Mouse (Mus musculus): ENCODE data around the gene Prdm2.

The Prdm2 gene

DNA sequence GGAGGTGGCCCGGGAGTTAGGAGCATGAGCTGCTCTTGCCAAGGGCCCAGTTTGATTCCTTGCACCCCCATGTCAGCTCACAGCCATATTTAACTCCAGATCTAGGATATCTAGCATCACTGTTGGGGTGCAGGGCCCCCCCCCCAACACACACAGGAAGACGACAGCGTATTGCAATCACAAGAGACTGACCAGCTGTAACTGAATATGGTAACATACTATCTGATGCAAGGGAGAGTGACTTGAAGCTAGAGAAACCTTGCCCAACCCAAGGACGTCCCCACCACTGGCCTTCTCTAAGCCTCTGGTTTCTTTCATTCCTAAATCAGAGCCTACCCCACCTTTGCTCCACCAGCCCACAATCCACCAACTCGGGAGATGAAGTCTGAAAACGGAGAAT is 105.8 kb downstream of the Prdm2 start:
- no peak for DNase-seq (ENCODE audit: low spot score in 2 of 2)

DNA sequence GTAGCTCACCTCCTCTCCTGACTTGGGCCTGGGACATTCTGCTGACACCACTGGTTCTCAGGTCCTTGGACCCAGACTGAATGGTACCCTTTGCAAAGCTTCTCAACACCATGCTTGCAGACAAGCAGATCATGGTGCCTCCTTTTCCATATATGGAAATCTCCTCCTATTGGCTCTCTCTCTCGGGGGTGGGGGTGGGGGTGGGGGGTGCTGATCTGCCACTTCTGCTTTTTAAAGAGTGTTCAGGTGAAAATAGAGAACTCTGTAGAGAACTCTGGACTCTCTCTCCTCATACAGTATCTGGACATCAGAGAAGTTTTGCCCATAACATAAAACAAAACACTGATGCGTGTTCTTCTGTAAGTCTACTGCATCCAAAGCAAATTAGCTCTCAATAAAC is 106.2 kb downstream of the Prdm2 start:
- DNase-seq (ENCODE audit: low spot score in 2 of 2): no peak

DNA sequence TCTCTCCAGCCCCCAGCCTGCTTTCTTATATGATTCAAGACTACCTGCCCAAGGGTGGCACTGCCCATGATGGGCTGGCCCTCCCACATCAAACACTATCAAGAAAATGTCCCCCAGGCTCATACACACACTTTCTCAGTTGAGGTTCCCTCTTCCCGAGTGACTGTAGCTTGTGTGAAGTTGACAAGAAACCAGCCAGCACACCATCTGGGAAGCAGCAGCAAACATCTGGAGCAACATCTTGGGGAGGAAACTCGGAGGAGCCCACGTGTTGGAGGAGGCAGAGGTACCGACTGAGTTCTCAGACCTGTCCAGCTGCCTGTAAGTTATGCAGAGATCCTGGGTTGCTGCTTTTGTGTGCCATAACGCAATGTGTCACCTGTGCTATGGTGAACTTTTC is 108.1 kb downstream of the Prdm2 start:
- DNase-seq (ENCODE audit: low spot score in 2 of 2): no peak

DNA sequence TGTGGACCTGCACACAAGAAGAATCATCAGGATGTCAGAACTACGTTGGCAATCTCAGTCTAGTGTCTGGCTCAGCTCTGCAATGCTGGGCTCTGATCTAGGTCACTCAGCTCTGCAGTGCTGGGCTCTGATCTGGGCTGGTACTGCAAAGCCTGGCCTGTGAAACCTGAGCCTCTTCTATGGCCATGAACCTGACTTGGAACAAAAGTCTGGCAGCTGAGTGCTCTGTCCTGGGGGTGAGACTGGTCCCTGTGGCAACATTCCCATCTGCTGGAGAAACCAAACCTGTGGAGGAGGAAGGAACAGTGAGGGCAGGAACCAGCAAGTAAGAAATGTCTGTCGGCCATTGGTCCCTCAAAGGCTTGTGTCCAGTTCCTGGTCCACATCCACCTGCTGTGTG is 109.0 kb downstream of the Prdm2 start:
- DNase-seq (ENCODE audit: low spot score in 2 of 2): no peak

DNA sequence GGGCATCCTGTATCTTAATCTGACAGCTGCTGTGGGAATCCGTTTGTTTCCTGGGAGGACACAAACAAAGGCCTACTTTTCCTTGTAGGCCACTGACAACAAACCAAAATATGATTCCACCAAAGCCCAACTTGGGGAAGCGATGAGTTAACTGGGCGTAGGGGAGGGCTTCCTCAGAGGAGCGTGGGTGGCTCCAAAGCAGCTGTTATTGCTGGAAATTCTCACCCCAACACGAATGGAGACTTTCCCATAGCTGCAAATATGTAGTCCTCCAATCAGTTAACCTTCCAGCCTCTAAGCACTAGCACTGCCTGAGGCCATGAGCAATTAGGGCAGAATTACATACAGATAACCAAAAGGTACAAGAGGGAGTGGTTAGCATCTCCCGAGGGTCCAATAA is 112.6 kb downstream of the Prdm2 start:
- DNase-seq (ENCODE audit: low spot score in 2 of 2): no peak

DNA sequence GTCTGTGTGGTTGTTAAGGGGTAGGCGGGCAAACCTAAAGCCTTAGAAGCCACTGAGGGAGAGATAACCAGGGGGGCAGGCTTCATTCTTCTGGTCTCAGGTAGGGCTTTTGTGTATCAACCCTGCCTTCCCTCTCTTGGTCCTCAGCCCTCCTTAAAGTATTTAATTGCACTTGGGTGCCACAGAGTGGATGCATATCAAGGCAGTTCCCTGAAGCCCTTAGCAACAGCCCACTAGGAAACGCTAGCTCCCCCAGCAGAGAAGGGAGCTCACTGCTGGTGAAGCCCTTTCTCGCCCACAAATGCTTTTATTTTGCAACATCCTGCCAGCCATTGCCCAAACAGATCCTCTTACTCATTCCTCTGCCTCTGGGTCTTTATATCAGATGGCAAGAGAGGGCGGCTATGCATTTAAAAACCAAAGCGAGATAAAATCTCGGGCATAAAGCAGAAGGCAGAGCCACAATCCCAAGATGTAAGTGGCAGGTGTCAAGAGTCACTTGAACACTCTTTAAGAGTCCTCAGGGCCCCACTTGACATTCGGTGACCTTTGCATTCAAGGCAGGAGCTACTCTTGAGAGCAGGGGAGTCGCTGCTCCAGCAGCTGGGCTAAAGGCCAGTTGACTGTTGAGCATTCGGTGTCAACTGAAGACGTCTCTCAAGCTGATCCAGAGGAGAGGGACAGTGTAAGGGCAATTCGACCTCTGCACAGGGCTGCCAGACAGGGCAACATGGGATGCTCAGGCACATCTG is 113.3 kb downstream of the Prdm2 start:
- no peak for DNase-seq (ENCODE audit: low spot score in 2 of 2)

DNA sequence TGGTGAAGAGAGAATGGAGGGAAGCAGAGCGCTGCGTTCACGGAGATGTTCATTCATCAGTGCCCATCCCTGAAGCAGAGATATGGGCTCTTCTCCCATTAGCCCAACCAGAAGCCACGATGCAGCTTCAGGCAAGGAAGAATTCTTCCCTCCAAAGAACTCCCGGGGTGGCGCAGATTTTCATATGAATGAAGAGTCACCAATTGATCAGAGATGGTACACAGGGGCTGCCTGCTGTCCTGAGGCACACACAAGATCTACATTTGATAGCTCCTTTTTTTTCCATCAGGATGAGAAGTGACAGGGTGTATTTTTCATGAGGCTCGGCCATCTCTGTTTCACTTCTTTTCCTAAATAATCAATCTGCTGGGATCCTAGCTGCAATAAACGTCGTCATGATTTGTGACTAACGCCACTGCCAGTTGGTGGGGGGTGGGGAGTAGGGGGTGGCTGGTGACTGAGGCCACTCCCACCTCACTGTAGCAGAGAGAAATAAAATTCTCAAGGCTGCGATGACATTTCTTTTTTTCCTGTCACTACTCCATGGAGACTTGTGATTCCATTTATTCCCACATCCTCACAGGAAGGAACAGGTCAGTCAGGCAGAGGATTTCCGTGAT is 120.6 kb downstream of the Prdm2 start:
- DNase-seq (ENCODE audit: low spot score in 2 of 2): no peak

DNA sequence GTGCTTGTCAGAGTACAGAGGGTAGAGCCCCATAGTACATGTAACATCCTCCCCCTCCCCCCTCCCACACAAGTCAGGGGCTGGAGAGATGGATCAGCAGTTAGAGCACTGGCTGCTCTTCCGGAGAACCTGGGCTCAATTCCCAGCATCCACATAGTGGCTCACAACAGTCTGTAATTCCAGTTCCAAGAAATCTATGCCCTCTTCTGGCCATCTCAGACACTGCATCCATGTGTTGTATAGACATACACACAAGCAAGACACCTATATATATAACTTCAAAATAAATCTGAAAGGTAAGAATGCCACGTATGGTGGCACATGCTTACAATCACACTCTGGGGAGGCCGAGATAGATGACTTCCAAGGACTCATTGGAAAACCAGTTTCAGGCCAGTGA is 122.2 kb downstream of the Prdm2 start:
- no peak for DNase-seq (ENCODE audit: low spot score in 2 of 2)

DNA sequence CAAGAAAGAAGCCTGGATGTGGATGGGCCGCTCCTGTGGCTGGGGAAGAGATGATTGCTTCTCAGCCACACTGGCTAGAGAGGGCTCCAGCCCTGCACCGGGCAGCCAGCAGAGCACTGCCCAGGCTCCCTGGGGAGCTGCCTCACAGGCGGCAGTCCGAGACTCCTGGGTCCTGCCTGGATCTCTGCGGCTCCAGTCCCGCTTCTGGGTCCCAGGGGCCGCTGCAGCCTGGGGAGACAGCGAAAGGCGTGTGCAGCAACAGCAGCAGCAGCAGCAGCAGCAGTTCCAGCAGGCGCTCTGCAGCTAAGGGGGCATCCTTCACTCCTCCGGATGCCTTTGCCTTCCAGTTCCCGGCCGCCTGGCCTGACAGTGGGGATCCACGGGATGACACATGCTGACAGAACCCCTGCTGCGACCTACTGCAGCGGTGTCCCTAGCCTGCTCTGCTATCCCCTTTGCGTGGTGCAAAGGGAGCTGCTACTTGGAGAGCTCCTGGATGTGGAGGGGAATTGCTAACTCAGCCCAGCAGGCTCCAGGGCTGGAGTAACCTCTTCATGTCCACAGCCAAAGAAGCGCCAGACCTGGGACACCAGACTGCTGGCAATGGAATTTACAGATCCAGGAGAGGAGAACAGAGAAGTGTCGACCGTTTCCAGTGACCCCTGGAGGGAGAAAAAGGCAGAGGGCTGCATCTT is 138.6 kb downstream of the Prdm2 start:
- no peak for DNase-seq (ENCODE audit: low spot score in 2 of 2)

DNA sequence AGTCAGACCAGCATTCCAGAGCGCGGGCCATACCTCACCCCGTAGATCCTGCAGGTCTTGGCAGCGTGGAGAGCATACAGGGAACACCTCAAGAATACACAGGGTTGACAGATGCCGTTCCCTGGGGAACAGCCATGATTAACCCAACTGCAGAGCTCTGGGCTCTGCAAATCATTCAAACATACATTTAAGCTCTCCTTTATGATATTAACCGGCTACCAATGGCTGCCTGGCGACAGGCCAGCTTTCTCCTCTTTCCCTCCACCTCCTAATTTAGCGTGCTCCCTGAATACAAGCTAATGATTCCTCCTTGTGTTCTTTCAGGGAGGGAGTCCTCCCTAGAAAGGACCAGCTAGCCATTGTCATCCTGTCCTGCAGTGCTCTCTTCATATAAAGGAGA is 141.0 kb downstream of the Prdm2 start:
- no peak for DNase-seq (ENCODE audit: low spot score in 2 of 2)

DNA sequence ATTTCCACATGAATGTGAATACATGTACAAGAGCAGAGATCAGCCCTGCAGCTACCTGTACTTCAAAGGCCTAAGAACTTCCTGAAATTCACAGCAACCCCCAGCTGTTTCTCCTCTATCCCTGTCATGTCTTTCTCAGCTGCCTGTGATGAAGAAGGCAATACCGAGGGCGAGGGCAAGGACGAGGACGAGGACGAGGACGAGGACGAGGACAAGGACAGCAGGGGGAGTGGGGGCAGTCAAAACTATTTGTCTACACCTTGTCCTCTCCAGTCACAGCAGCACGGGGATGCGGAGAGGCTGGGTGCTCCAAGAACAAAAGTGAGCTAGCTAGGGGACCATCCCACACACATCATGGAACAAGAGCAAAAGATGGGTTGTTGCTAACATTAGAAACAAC is 145.8 kb downstream of the Prdm2 start:
- no peak for DNase-seq (ENCODE audit: low spot score in 2 of 2)

DNA sequence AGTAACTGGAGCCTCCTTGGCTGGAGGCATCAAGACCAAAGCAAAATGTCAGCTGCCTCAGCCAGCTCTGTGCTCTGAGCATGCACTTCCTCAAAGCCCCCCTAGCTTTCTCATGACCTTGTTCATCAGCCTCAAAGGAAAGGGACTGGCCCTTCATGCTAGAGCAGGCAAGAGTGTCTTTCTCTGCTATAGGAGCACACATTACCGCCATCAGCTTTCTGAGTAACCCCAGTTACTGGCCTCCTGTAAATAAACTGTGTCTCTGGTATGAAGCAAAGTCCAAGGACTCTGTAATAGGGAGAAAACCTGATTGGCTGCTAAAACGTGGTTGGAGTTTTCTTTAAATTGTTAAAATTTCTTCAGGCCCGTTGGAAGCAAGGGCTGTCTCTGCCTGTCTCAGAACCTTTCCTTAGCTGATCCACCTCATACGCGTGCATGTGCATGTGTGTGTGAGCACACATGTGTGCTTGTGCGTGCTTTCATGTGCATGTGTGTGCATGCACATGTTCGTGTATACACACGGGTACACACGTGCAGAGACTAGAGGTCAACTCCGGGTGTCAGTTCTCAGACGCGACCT is 153.9 kb downstream of the Prdm2 start:
- no peak for DNase-seq (ENCODE audit: low spot score in 2 of 2)

Data from frontal cortex, postnatal 25 days (tissue).